Mouse (Mus musculus) adrenal gland, adult 2 months (tissue): ENCODE data around the gene Vps50. TPM values are rescaled to one million over a fixed set of nuclear protein-coding genes. Genes with fewer than 3 reads are reported as not detected.
"Not testable (repeated sequence)": the region's sequence is repeated elsewhere in the genome, so short reads cannot be mapped to it uniquely, and the experiment has no call there.

Source experiments
- DNase-seq: peaks from one replicate; pipeline ENCODE4 v3.0.0; 2021
- polyA plus RNA-seq: library from polyadenylated mRNA; depleted of rRNA; stranded (reverse); fragments of >200 nt; gene quantifications from 2 replicates; pipeline ENCODE4 v1.2.3, GENCODE M21; 2012
- total RNA-seq, 2 experiments: library from RNA; stranded (reverse); gene quantifications; 2 replicates each; pipeline ENCODE4 v1.2.3; 2021

Gene Vps50
- total and polyA plus RNA-seq, 3 experiments: 0.98 to 24.2 (median 17.7) TPM

GRCm38 (mm10) chr6:3536048-3536447 lies 37.9 kb downstream of the Vps50 start:
- no peak for DNase-seq

- no peak for DNase-seq
Observed at GRCm38 (mm10) chr6:3539470-3539869, 41.3 kb downstream of the Vps50 start.

- DNase-seq: no peak
Observed at GRCm38 (mm10) chr6:3543862-3544261, 45.7 kb downstream of the Vps50 start.

DNA sequence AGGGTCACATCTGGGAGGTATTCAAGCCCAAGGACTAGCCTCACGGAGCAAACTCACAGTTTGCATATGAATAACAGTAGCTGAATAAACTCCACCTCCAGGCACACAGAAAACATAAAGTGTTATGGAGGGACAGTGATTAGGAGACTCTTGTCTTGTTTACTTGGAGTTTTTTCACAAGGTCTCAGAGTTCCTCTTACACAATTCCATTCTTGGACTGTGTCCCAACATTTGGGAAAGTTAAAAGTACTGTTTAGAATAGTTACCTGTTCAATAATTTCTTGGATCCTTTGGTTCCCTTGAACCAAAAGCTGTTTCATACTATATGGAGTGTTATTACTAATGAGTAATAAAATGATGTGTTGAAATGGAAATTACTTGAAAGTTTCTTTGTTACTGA lies 46.8 kb downstream of the Vps50 start:
- no peak for DNase-seq

DNA sequence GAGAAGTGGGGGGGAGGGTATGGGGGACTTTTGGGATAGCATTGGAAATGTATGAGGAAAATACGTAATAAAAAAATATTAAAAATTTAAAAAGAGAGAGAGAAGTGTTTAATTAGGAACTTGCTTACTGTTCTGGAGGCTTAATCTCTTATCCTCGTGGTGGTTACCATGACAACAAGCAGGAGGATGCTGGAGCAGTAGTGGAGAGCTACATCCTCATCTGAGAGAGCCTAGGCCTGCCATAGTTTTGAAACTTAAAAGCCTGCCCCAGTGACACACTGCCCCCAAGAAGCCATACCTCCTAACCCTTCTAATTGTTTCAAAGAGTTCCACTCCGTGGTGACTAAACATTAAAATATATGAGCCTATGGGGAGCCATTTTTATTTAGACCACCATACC lies 50.8 kb downstream of the Vps50 start:
- DNase-seq: no peak

DNA sequence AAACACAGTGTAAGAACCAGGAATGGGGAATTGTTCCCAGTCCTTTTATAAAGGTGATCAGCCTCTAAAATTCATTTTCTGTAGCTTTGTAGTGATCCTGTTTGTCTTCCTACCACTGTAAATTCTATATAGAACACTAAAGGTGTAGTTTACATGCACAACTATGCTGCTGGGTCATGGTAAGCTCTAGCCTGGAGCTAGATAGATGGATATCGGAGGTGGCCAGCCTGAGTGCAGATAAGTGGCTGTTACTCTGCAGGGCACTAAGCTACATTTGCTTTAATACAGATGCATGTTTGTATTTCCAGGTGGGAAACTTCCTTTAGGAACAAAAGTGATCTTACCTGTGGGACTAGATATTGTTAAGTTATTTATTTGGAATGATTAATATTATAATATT lies 51.8 kb downstream of the Vps50 start:
- DNase-seq: no peak

DNA sequence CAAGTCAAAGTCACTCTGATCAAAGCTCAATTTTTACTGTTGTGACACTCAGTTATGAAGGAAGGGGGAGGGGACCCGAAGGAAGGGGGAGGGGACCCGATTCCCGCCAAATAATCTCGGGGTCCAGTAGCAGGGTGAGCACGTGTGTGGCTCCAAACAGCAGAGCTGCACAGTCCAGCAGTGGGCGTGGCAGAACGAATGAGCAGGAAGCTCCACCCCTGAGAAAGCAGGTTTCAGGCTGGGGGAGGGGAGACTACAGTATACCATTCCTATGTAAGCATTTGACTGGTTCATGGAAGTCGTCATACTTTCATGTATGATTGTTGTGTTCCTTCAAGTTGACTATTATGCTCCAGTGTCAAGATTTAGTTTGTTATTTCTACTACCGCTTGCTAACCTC lies 54.5 kb downstream of the Vps50 start:
- DNase-seq: not testable (repeated sequence)

DNA sequence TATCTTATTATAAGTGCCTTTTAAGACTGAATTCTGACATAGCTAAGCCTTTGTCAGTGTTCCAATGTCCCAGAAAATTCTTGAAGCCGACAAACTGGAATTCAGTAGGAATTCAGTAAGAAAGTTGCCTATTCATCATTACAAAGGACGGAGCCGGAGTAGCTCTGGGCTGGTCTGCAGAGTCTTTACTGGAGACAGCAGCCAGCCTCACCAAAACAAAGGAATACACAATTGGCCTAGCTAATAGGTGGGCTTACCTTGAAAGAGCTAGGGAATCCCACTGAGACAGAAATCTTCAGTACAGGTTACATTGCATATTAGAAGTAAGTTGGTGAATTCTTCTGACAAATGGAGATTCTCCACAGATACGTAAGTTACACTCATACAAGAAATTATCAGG lies 59.0 kb downstream of the Vps50 start:
- no peak for DNase-seq

GRCm38 (mm10) chr6:3560009-3560408 lies 61.8 kb downstream of the Vps50 start:
- DNase-seq: no peak

- no peak for DNase-seq
Observed at GRCm38 (mm10) chr6:3562301-3562700, 64.1 kb downstream of the Vps50 start.

DNA sequence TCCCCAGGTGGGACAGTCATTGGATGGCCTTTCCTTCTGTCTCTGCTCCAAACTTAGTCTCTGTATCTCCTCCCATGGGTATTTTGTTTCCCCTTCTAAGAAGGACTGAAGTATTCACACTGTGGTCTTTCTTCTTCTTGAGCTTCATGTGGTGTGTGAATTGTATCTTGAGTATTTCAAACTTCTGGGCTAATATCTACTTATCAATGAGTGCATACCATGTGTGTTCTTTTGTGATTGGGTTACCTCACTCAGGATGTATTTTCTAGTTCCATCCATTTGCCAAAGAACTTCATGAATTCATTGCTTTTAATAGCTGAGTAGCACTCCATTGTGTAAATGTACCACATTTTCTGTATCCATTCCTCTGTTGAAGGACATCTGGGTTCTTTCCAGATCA lies 65.9 kb downstream of the Vps50 start:
- DNase-seq: not testable (repeated sequence)

DNA sequence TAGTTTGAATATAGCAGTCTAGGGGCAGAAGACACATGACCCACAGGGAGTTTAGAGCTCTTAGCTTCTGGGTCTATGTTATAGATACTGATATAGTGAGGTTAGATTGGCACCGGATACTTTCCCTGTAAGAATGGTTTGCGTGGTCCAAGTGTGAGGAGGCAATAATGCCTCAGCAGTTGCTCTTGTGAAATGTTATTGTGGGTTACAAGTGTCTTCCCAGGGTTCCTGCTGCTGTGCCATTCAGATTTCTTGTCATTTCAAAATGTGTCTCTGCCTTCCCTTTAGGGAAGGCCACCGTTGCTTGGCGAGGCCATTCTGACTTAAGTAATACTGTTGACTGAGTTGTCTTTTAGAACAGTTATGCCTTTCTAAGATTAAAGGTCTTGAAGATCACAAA lies 66.8 kb downstream of the Vps50 start:
- DNase-seq: no peak

DNA sequence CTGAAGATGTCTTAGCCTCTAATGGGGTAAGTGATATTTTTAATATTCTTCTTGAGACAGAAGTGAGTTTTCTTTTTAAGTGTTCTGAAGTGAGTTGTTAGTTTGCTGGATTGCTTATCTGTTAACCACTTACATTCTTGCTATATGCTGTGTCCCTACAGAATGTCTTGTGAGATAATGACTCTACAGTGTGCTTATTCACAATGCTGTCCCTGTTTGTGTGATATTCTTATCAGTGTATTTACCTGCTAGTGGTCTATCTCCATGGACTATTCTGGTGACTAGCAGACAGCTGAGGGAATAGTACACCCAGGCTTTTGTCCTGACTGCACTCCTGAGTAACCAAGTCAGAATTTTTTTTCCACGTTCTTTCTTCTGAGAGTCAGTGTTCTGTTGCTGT lies 67.5 kb downstream of the Vps50 start:
- DNase-seq: no peak

GRCm38 (mm10) chr6:3567071-3567610 lies 69.0 kb downstream of the Vps50 start:
- DNase-seq: no peak

GRCm38 (mm10) chr6:3572221-3572815 lies 74.1 kb downstream of the Vps50 start:
- DNase-seq: no peak

DNA sequence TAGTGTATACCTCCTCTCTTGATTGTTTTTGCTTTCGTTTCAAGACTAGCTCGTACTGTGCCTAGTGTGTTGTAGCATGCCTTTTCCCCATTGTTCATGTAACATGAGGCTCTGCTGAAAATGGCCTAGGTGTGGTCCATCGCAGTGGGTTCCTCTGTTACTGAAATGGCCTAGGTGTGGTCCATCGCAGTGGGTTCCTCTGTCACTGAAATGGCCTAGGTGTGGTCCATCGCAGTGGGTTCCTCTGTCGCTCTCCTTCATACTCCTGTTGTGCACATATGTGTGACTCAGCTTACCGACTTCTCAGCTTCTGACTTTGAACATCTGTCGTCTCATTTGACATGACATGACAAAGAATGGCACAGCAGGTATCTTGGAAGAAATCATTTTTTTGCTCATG lies 75.6 kb downstream of the Vps50 start:
- DNase-seq: no peak

GRCm38 (mm10) chr6:3585402-3585801 lies 87.2 kb downstream of the Vps50 start:
- peak; percentile 65 for DNase-seq

GRCm38 (mm10) chr6:3590289-3590904 lies 92.2 kb downstream of the Vps50 start:
- DNase-seq: no peak

DNA sequence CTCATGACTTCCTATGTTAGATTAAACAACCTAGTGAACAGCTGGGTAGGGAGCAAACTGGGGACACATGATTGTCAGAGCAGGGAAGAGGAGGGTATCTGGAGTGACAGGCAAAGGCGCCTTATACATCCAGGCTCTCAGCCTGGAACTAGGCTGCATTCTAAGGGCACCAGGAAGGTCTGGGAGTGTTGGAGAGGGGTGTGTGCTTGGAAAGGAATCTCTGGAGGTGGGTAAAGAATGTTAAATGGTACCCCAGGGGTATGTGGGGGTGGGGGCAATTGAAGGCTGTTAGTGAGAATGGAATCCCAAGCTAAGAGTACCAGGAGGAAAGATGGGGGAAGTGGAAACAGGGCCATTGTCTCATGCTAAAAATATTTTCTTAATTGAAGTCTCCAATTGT lies 96.1 kb downstream of the Vps50 start:
- no peak for DNase-seq

DNA sequence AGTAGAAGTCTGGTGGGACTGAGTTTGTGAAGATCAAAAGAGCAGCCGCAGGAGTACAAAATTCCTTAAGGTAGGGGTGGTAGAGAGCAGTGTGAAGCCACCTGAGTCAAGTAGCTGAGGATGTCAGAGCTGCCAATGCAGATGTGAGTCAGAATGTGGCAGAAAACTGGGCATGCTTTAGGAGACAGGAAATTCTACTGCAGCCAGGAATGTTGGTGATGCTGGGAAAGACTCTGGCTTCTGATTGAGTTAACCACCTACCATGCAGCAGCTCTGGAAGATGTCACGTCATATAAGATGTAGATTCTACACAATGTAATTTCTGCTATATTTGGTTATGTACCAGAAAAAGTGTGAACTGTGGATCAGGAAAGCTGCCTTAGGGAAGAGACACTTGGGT lies 114.6 kb downstream of the Vps50 start:
- DNase-seq: no peak

GRCm38 (mm10) chr6:3620428-3621387 lies 122.5 kb downstream of the Vps50 start:
- peak; percentile 26 for DNase-seq
